9 mouse cellular contexts compared by ENCODE assay signal in genomic region chr6:114894548-114895106, GRCm38 (mm10).
A peak's percentile ranks its signal among the peaks of the same experiment; 100 is the strongest.
DNase-seq lines count a peak whose midpoint lies in the region; ATAC-seq and TF ChIP-seq lines count a peak whose summit lies in the region.
"Had no signal": no experiment of that assay in that cellular context is flagged by ENCODE, and none has a peak within 500 bp of the region (broad histone marks: within the 10 kb centered on the region; RNA-seq: fewer than 3 reads in every experiment).

No protein-coding gene starts in this region.

- no peak overlapping the region for H3K4me2 ChIP-seq in neural tube, embryonic 15.5 days
- H3K4me2 ChIP-seq in liver, embryonic 16.5 days (ENCODE audit: low read depth, low read length): no peak overlapping the region

- no peak for ATAC-seq in neural tube, embryonic 15.5 days (ENCODE audit: low FRiP score)
- peak; percentile 10; the same call in 1 of the 2 replicates for ATAC-seq in liver, embryonic 16.5 days (ENCODE audit: low read depth)

- H3K9me3 ChIP-seq in neural tube, embryonic 15.5 days (replicated peaks): no peaks in the 10 kb centered on the region
- no peaks in the 10 kb centered on the region for H3K9me3 ChIP-seq in liver, embryonic 16.5 days (replicated peaks; ENCODE audit: control insufficient read depth, low read length)

- no peak for DNase-seq in gastrocnemius, adult 2 months
- no peak for DNase-seq in gastrocnemius, postnatal 4 days (ENCODE audit: low spot score in 2 of 2)
- DNase-seq in neural tube, embryonic 10.5 days (ENCODE audit: extremely low spot score, low spot score): no peak
- peak; percentile 52 to 60 for DNase-seq in thymus, postnatal 36 days
- DNase-seq in cerebellum, adult 11-12 months: no peak
- no peak for DNase-seq in right cerebral cortex, adult 18-20 months

- H3K27ac ChIP-seq in gastrocnemius, adult 2 months: peak overlapping the region; percentile 88
- 0 out of 2 replicates have a peak overlapping the region, but pooled peaks have one; percentile 15 for H3K27ac ChIP-seq in neural tube, embryonic 15.5 days (replicated peaks)
- H3K27ac ChIP-seq in liver, embryonic 16.5 days (ENCODE audit: low read length): peak overlapping the region; percentile 65

- peaks cover 53% of the 10 kb centered on the region for H3K4me1 ChIP-seq in neural tube, embryonic 15.5 days
- peaks cover 26% of the 10 kb centered on the region for H3K4me1 ChIP-seq in liver, embryonic 16.5 days (ENCODE audit: control insufficient read depth, low read depth, low read length)

- no peaks in the 10 kb centered on the region for H3K27me3 ChIP-seq in neural tube, embryonic 15.5 days (replicated peaks)
- H3K27me3 ChIP-seq in liver, embryonic 16.5 days (ENCODE audit: control insufficient read depth, insufficient read depth, low read depth, low read length): no peaks in the 10 kb centered on the region
- H3K27me3 ChIP-seq: Patski had no signal

- no peaks in the 10 kb centered on the region for H3K36me3 ChIP-seq in neural tube, embryonic 15.5 days
- no peaks in the 10 kb centered on the region for H3K36me3 ChIP-seq in liver, embryonic 16.5 days (ENCODE audit: control insufficient read depth, insufficient read depth)

- H3K4me3 ChIP-seq in gastrocnemius, adult 2 months: peak overlapping the region; percentile 58
- no peak overlapping the region for H3K4me3 ChIP-seq in neural tube, embryonic 15.5 days (replicated peaks)
- H3K4me3 ChIP-seq in liver, embryonic 16.5 days (ENCODE audit: low read depth, low read length): no peak overlapping the region

- peak; percentile 50 for TF ChIP-seq CTCF in gastrocnemius, adult 2 months (IDR thresholded peaks at IDR 0.05)

- H3K9ac ChIP-seq in neural tube, embryonic 15.5 days (replicated peaks): no peak overlapping the region
- no peak overlapping the region for H3K9ac ChIP-seq in liver, embryonic 16.5 days (ENCODE audit: low read depth, low read length)

- intact Hi-C loops in gastrocnemius, adult 2 months (cut with DNase I): no loop called here

- 89% methylated on average over 4 of the region's 4 CpGs for WGBS in neural tube, embryonic 15.5 days
- 36% methylated on average over 4 of the region's 4 CpGs for WGBS in liver, embryonic 16.5 days (ENCODE audit: insufficient replicate concordance)

Comparison
In these comparisons a context has a peak if more than half of its experiments do, and no peak if none do; other contexts are left out.
1. DNase-seq: peak in thymus, postnatal 36 days (2 of 2); none in gastrocnemius, adult 2 months (single experiment), gastrocnemius, postnatal 4 days (0 of 2), neural tube, embryonic 10.5 days (single experiment), cerebellum, adult 11-12 months (single experiment) and right cerebral cortex, adult 18-20 months (single experiment).
2. H3K27ac ChIP-seq: peak in every context shown above with its lines; median percentile 88 in gastrocnemius, adult 2 months; 65 in liver, embryonic 16.5 days; 15 in neural tube, embryonic 15.5 days.